Mouse (Mus musculus) right cerebral cortex, adult 18-20 months (tissue): ENCODE results near the gene Zrsr1.

Experiments used
- DNase-seq: peaks from one replicate; pipeline ENCODE4 v3.0.0; 2022; ENCODE audit warnings: mixed read lengths

The Zrsr1 gene

GRCm38 (mm10) chr11:22971835-22972709 is at the start of gene Zrsr1:
Zrsr1 (plus strand) TSS chr11:22972005.
- DNase-seq, result peak; percentile 86

- no peak for DNase-seq
Measured at GRCm38 (mm10) chr11:22922546-22922945, 49.3 kb upstream of the Zrsr1 start.

- no peak for DNase-seq
Measured at GRCm38 (mm10) chr11:22923606-22924005, 48.2 kb upstream of the Zrsr1 start.

GRCm38 (mm10) chr11:22928586-22929169 is 43.1 kb upstream of the Zrsr1 start:
- DNase-seq, result peak; percentile 15

GRCm38 (mm10) chr11:22930129-22930528 is 41.7 kb upstream of the Zrsr1 start:
- no peak for DNase-seq

- no peak for DNase-seq
Measured at GRCm38 (mm10) chr11:22931320-22931905, 40.4 kb upstream of the Zrsr1 start.

GRCm38 (mm10) chr11:22932167-22932566 is 39.6 kb upstream of the Zrsr1 start:
- no peak for DNase-seq

- peak; percentile 60 for DNase-seq
Measured at GRCm38 (mm10) chr11:22936446-22937125, 35.2 kb upstream of the Zrsr1 start.

- no peak for DNase-seq
Measured at GRCm38 (mm10) chr11:22937716-22938316, 34.0 kb upstream of the Zrsr1 start.

GRCm38 (mm10) chr11:22938983-22939382 is 32.8 kb upstream of the Zrsr1 start:
- no peak for DNase-seq

GRCm38 (mm10) chr11:22949101-22949500 is 22.7 kb upstream of the Zrsr1 start:
- no peak for DNase-seq

- no peak for DNase-seq
Measured at GRCm38 (mm10) chr11:22950131-22950530, 21.7 kb upstream of the Zrsr1 start.

GRCm38 (mm10) chr11:22952668-22953067 is 19.1 kb upstream of the Zrsr1 start:
- no peak for DNase-seq

- DNase-seq, result no peak
Measured at GRCm38 (mm10) chr11:22956346-22956745, 15.5 kb upstream of the Zrsr1 start.

- peak; percentile 17 for DNase-seq
Measured at GRCm38 (mm10) chr11:22956830-22957229, 15.0 kb upstream of the Zrsr1 start.

- DNase-seq, result no peak
Measured at GRCm38 (mm10) chr11:22957791-22958374, 13.9 kb upstream of the Zrsr1 start.

- DNase-seq, result no peak
Measured at GRCm38 (mm10) chr11:22962101-22962500, 9.7 kb upstream of the Zrsr1 start.

- no peak for DNase-seq
Measured at GRCm38 (mm10) chr11:22964401-22964800, 7.4 kb upstream of the Zrsr1 start.

- no peak for DNase-seq
Measured at GRCm38 (mm10) chr11:22965503-22965902, 6.3 kb upstream of the Zrsr1 start.

GRCm38 (mm10) chr11:22969486-22969885 is 2.3 kb upstream of the Zrsr1 start:
- no peak for DNase-seq

- DNase-seq, result no peak
Measured at GRCm38 (mm10) chr11:22970546-22970945, 1.3 kb upstream of the Zrsr1 start.

GRCm38 (mm10) chr11:22972746-22973526 is 1.1 kb downstream of the Zrsr1 start:
- peak; percentile 88 for DNase-seq
